Mouse (Mus musculus) brain, embryonic 14.5 days (tissue): ENCODE data around the gene Acy3. TPM values are rescaled to one million over a fixed set of nuclear protein-coding genes. Genes with fewer than 3 reads are reported as not detected.
"Not testable (repeated sequence)": the region's sequence is repeated elsewhere in the genome, so short reads cannot be mapped to it uniquely, and the experiment has no call there.

Experiments
- DNase-seq: peaks from one replicate; pipeline ENCODE4 v3.0.0-alpha.2; 2011; ENCODE audit warnings: low read depth
- CTCF ChIP-seq: fragments of 200-500 bp; IDR thresholded peaks from 2 replicates; pipeline ENCODE4 v1.5.1; 2012; ENCODE audit warnings: inconsistent platforms, mild to moderate bottlenecking, moderate library complexity, borderline replicate concordance; ENCODE audit not compliant: insufficient read depth, insufficient read length; ENCODE audit errors: extremely low read depth
- POLR2A ChIP-seq: fragments of 200-500 bp; IDR thresholded peaks from 2 replicates; pipeline ENCODE4 v1.6.1; 2012; ENCODE audit warnings: mild to moderate bottlenecking, inconsistent platforms, borderline replicate concordance; ENCODE audit not compliant: poor library complexity, insufficient read depth, insufficient read length, severe bottlenecking; ENCODE audit errors: extremely low read depth
- polyA plus RNA-seq: library from polyadenylated mRNA; depleted of rRNA; stranded (reverse); fragments of >200 nt; gene quantifications from 2 replicates; pipeline ENCODE4 v1.2.3, GENCODE M21; 2012

The Acy3 gene
- polyA plus RNA-seq, 1 experiment = 2.7 TPM

- no peak for TF ChIP-seq CTCF
- no peak for TF ChIP-seq POLR2A
- peak; percentile 62 for DNase-seq
Observed at GRCm38 (mm10) chr19:3958470-3958869, 27.9 kb upstream of the Acy3 start, which contains the start of gene Aldh3b3. Aldh3b3 (plus strand) TSS chr19:3958645.

GRCm38 (mm10) chr19:3959030-3959429 lies 27.3 kb upstream of the Acy3 start:
- no peak for TF ChIP-seq POLR2A
- TF ChIP-seq CTCF = no peak
- no peak for DNase-seq

- no peak for DNase-seq
- TF ChIP-seq POLR2A (no peak), CTCF (no peak)
Observed at GRCm38 (mm10) chr19:3960211-3960610, 26.2 kb upstream of the Acy3 start.

- DNase-seq = not testable (repeated sequence)
Observed at GRCm38 (mm10) chr19:3961805-3962204, 24.6 kb upstream of the Acy3 start.

- no peak for TF ChIP-seq POLR2A
- TF ChIP-seq CTCF = peak; percentile 13; the same call in 1 of the 2 replicates
- DNase-seq = no peak
Observed at GRCm38 (mm10) chr19:3962469-3962868, 23.9 kb upstream of the Acy3 start.

- TF ChIP-seq CTCF (no peak), POLR2A (no peak)
- DNase-seq = no peak
Observed at GRCm38 (mm10) chr19:3964030-3964429, 22.3 kb upstream of the Acy3 start.

- no peak for DNase-seq
Observed at GRCm38 (mm10) chr19:3966330-3967075, 19.9 kb upstream of the Acy3 start.

GRCm38 (mm10) chr19:3967258-3967657 lies 19.1 kb upstream of the Acy3 start:
- no peak for TF ChIP-seq CTCF
- TF ChIP-seq POLR2A = no peak
- DNase-seq = no peak

More at GRCm38 (mm10) chr19:3966330-3967075, 19.9 kb upstream of the Acy3 start:
- peak; percentile 28; the same call in 1 of the 2 replicates for TF ChIP-seq CTCF
- TF ChIP-seq POLR2A = no peak

- DNase-seq = no peak
- TF ChIP-seq CTCF = no peak
- no peak for TF ChIP-seq POLR2A
Observed at GRCm38 (mm10) chr19:3972229-3972628, 14.1 kb upstream of the Acy3 start, which contains the start of gene Aldh3b2. Aldh3b2 (plus strand) TSS chr19:3972328.

- DNase-seq = not testable (repeated sequence)
Observed at GRCm38 (mm10) chr19:3974608-3975007, 11.8 kb upstream of the Acy3 start.

- TF ChIP-seq POLR2A = no peak
- no peak for TF ChIP-seq CTCF
- no peak for DNase-seq
Observed at GRCm38 (mm10) chr19:3975866-3976265, 10.5 kb upstream of the Acy3 start.

GRCm38 (mm10) chr19:3980309-3980708 lies 6.1 kb upstream of the Acy3 start:
- no peak for TF ChIP-seq POLR2A
- peak; percentile 75 for TF ChIP-seq CTCF

GRCm38 (mm10) chr19:3980917-3981316 lies 5.5 kb upstream of the Acy3 start:
- TF ChIP-seq POLR2A (no peak), CTCF (no peak)
- no peak for DNase-seq

More at GRCm38 (mm10) chr19:3980309-3980708, 6.1 kb upstream of the Acy3 start:
- peak; percentile 89 for DNase-seq
